9 mouse cellular contexts compared by ENCODE assay signal in the genomic region with DNA sequence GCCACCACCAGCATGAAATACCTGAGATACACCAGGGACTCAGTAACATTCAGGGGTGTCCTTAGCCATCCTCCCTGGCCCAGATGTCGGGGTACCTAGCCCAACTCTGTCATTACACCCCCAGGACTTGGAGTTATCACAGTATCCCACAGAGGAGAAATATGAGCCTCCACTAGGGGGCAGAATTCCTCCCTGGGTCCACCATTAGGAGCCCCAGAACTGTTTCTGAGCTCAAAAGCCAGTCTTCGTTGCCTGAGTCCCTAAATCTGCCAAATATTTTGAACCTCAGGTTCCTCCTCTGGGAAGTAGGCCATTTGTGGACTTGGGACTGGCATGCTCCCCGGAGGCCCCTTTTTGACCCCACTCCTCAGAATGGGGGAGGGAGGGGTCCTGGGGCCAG. TPM values are rescaled to one million over a fixed set of nuclear protein-coding genes. Genes with fewer than 3 reads are reported as not detected.
A peak's percentile ranks its signal among the peaks of the same experiment; 100 is the strongest.
DNase-seq lines count a peak whose midpoint lies in the region; TF ChIP-seq lines count a peak whose summit lies in the region.
"Had no signal": no experiment of that assay in that cellular context is flagged by ENCODE, and none has a peak within 500 bp of the region (broad histone marks: within the 10 kb centered on the region; RNA-seq: fewer than 3 reads in every experiment).

No protein-coding gene starts in this region.

- no peaks in the 10 kb centered on the region for H3K9me3 ChIP-seq in heart, embryonic 10.5 days
- H3K9me3 ChIP-seq: liver, embryonic 15.5 days had no signal

- no peak overlapping the region for H3K4me3 ChIP-seq in heart, embryonic 10.5 days
- no peak overlapping the region for H3K4me3 ChIP-seq in spleen, adult 2 months (ENCODE audit: extremely low read depth, insufficient read depth, insufficient read length)
- H3K4me3 ChIP-seq: erythroblast, embryonic 14.5 days; liver, embryonic 15.5 days had no signal

- TF ChIP-seq CTCF in spleen, adult 2 months (IDR thresholded peaks at IDR 0.05; ENCODE audit: extremely low read depth, insufficient read depth, insufficient read length, insufficient replicate concordance), result peak; percentile 12; the same call in 1 of the 2 replicates
- peak; percentile 68; the same call in 1 of the 2 replicates for TF ChIP-seq CTCF in brain, embryonic 14.5 days (IDR thresholded peaks at IDR 0.05; ENCODE audit: borderline replicate concordance, extremely low read depth, insufficient read depth, insufficient read length)

- H3K36me3 ChIP-seq in heart, embryonic 10.5 days, result peaks cover 46% of the 10 kb centered on the region
- H3K36me3 ChIP-seq in spleen, adult 2 months (ENCODE audit: control insufficient read depth, insufficient read depth, low read length), result no peaks in the 10 kb centered on the region
- H3K36me3 ChIP-seq: liver, embryonic 15.5 days had no signal

- H3K27me3 ChIP-seq in heart, embryonic 10.5 days (ENCODE audit: insufficient read depth, poor library complexity, severe bottlenecking), result no peaks in the 10 kb centered on the region
- H3K27me3 ChIP-seq in spleen, adult 2 months (ENCODE audit: control insufficient read depth, insufficient read depth, low read length), result no peaks in the 10 kb centered on the region
- H3K27me3 ChIP-seq: liver, embryonic 15.5 days had no signal

- H3K27ac ChIP-seq in heart, embryonic 10.5 days, result peak overlapping the region; percentile 57
- H3K27ac ChIP-seq in spleen, adult 2 months (ENCODE audit: insufficient read depth, low read length), result no peak overlapping the region
- H3K27ac ChIP-seq: liver, embryonic 15.5 days had no signal

- TF ChIP-seq POLR2A in spleen, adult 2 months (IDR thresholded peaks at IDR 0.05; ENCODE audit: low read depth, low read length), result no peak
- no peak for TF ChIP-seq POLR2A in brain, embryonic 14.5 days (IDR thresholded peaks at IDR 0.05; ENCODE audit: borderline replicate concordance, extremely low read depth, insufficient read depth, insufficient read length, poor library complexity, severe bottlenecking)

- WGBS in heart, embryonic 10.5 days, result 53% methylated on average over 3 of the region's 3 CpGs
- 40% methylated on average over 3 of the region's 3 CpGs for WGBS in spleen, adult 2 months

- DNase-seq in heart, embryonic 10.5 days (ENCODE audit: low spot score), result no peak
- no peak for DNase-seq in heart, adult 11 months
- DNase-seq in spleen, adult 2 months (ENCODE audit: low read depth in 1 of 2, low spot score in 2 of 2), result peak; percentile 8 to 27
- no peak for DNase-seq in spleen, adult 12 weeks (ENCODE audit: low spot score)
- peak; percentile 44 for DNase-seq in brain, embryonic 14.5 days (ENCODE audit: low read depth)
- DNase-seq in kidney, postnatal 10 days, result peak; percentile 68
- DNase-seq in natural killer cell, adult 2 months (ENCODE audit: low spot score in 2 of 2), result peak; percentile 17 to 31

- peaks cover 35% of the 10 kb centered on the region for H3K4me1 ChIP-seq in heart, embryonic 10.5 days
- no peaks in the 10 kb centered on the region for H3K4me1 ChIP-seq in spleen, adult 2 months (ENCODE audit: control insufficient read depth, insufficient read depth, insufficient read length)

RNA-seq across cellular contexts. Expression of gene Fen1, which starts 15.1 kb away (rescaled TPM):
- polyA plus RNA-seq in heart, embryonic 10.5 days (2016; fragmentation: Nextera tagmentation; extraction: Ambion mirVana), result 96.5 and 128 TPM in 2 replicates
- 16.0 and 23.4 TPM in 2 replicates for polyA plus RNA-seq in spleen, adult 2 months (2012; rRNA removed)
- polyA plus RNA-seq in brain, embryonic 14.5 days (2012; rRNA removed), result 26.6 and 34.3 TPM in 2 replicates

RNA-seq across cellular contexts. Expression of gene Tmem258, which starts 15.3 kb away (rescaled TPM):
- 384 and 400 TPM in 2 replicates for polyA plus RNA-seq in heart, embryonic 10.5 days (2016; fragmentation: Nextera tagmentation; extraction: Ambion mirVana)
- polyA plus RNA-seq in spleen, adult 2 months (2012; rRNA removed), result 70.4 and 88.0 TPM in 2 replicates
- polyA plus RNA-seq in brain, embryonic 14.5 days (2012; rRNA removed), result 108 and 164 TPM in 2 replicates

RNA-seq across cellular contexts. Expression of gene Myrf, which starts 21.4 kb away (rescaled TPM):
- polyA plus RNA-seq in heart, embryonic 10.5 days (2016; fragmentation: Nextera tagmentation; extraction: Ambion mirVana), result 17.4 and 30.6 TPM in 2 replicates
- 2.3 and 3.8 TPM in 2 replicates for polyA plus RNA-seq in spleen, adult 2 months (2012; rRNA removed)
- 1.4 and 2.4 TPM in 2 replicates for polyA plus RNA-seq in brain, embryonic 14.5 days (2012; rRNA removed)

RNA-seq across cellular contexts. Expression of gene Fads1, which starts 36.4 kb away (rescaled TPM):
- 76.6 and 89.6 TPM in 2 replicates for polyA plus RNA-seq in heart, embryonic 10.5 days (2016; fragmentation: Nextera tagmentation; extraction: Ambion mirVana)
- polyA plus RNA-seq in spleen, adult 2 months (2012; rRNA removed), result 17.8 and 20.0 TPM in 2 replicates
- 136 and 139 TPM in 2 replicates for polyA plus RNA-seq in brain, embryonic 14.5 days (2012; rRNA removed)

Comparison
In these comparisons a context has a peak if more than half of its experiments do, and no peak if none do; other contexts are left out.
1. DNase-seq: peak in spleen, adult 2 months (2 of 2), brain, embryonic 14.5 days (single experiment), kidney, postnatal 10 days (single experiment) and natural killer cell, adult 2 months (2 of 2); none in heart, embryonic 10.5 days (single experiment), heart, adult 11 months (single experiment) and spleen, adult 12 weeks (single experiment).